Mouse (Mus musculus) liver, embryonic 14.5 days (tissue): ENCODE results near the gene Cenpi. TPM values are rescaled to one million over a fixed set of nuclear protein-coding genes. Genes with fewer than 3 reads are reported as not detected.

Source experiments
- ATAC-seq: fragments of 200-750 bp; cut with Nextera tagmentation; 2 replicates; pipeline ENCODE4 v1.8.0; 2017; ENCODE audit warnings: moderate number of reproducible peaks, mild to moderate bottlenecking, moderate library complexity; ENCODE audit not compliant: insufficient read depth
- DNase-seq, 3 experiments: peaks; one replicate each; pipeline ENCODE4 v3.0.0-alpha.2; 2012 to 2013; ENCODE audit warnings: low read depth in 3 of 3, low spot score in 3 of 3
- H3K27ac ChIP-seq: fragments of 300-500 bp; sonication (generic); 2 replicates; pipeline ENCODE4 v1.5.1; 2014; ENCODE audit warnings: moderate library complexity, mild to moderate bottlenecking, control low read depth, inconsistent platforms
- H3K27me3 ChIP-seq: fragments of 300-500 bp; sonication (generic); 2 replicates; pipeline ENCODE4 v1.6.1; 2014; ENCODE audit warnings: mild to moderate bottlenecking, low read length, moderate library complexity; ENCODE audit not compliant: control insufficient read depth, insufficient read depth
- H3K36me3 ChIP-seq: fragments of 300-500 bp; sonication (generic); replicated peaks from 2 replicates; pipeline ENCODE4 v1.6.1; 2014; ENCODE audit warnings: low read depth; ENCODE audit not compliant: control insufficient read depth, insufficient read depth
- H3K4me1 ChIP-seq, 2 experiments: fragments of 200-500 bp in 1 of 2; fragments of 300-500 bp in 1 of 2; sonication (generic) in 1 of 2; replicated peaks; 2 replicates each; pipeline ENCODE4 v1.6.1; 2012 to 2014; ENCODE audit warnings: antibody characterized with exemption in 1 of 2, inconsistent platforms in 1 of 2, low read length in 1 of 2; ENCODE audit not compliant: control insufficient read depth in 2 of 2, insufficient read depth in 2 of 2
- H3K4me2 ChIP-seq: fragments of 300-500 bp; sonication (generic); 2 replicates; pipeline ENCODE4 v1.6.1; 2014; ENCODE audit warnings: low read depth, mild to moderate bottlenecking, control low read depth, moderate library complexity
- H3K4me3 ChIP-seq, 2 experiments: fragments of 200-500 bp in 1 of 2; fragments of 300-500 bp in 1 of 2; sonication (generic) in 1 of 2; 2 replicates each; pipeline ENCODE4 v1.5.1; 2012 to 2014; ENCODE audit warnings: low read depth in 2 of 2, low read length in 2 of 2, mild to moderate bottlenecking in 2 of 2, control low read depth in 1 of 2, inconsistent platforms in 1 of 2, moderate library complexity in 1 of 2; ENCODE audit not compliant: insufficient read depth in 1 of 2
- H3K9ac ChIP-seq: fragments of 300-500 bp; sonication (generic); replicated peaks from 2 replicates; pipeline ENCODE4 v1.6.1; 2014; ENCODE audit warnings: mild to moderate bottlenecking, control low read depth, moderate library complexity
- H3K9me3 ChIP-seq: fragments of 300-500 bp; sonication (generic); 2 replicates; pipeline ENCODE4 v1.6.1; 2016; ENCODE audit warnings: low read length, mixed read lengths; ENCODE audit not compliant: control insufficient read depth
- CTCF ChIP-seq: IDR thresholded peaks from 2 replicates; pipeline ENCODE4 v1.5.1; 2016; ENCODE audit warnings: antibody characterized with exemption, low read depth, control low read depth
- EP300 ChIP-seq: IDR thresholded peaks from 2 replicates; pipeline ENCODE4 v1.6.1; 2016; ENCODE audit warnings: antibody characterized with exemption, low read depth
- WGBS: fragments of 180-500 bp; shearing (Covaris S2); extraction: QIAGEN DNeasy Blood & Tissue Kit; methylation state at CpG from one replicate; pipeline ENCODE4 v1.1.7; 2014; ENCODE audit not compliant: insufficient replicate concordance; 5-methylcytosine and 5-hydroxymethylcytosine counted together
- polyA plus RNA-seq, 2 experiments: library from polyadenylated mRNA; depleted of rRNA in 1 of 2; stranded (reverse) in 1 of 2; unstranded in 1 of 2; fragments of >200 nt; fragmentation: Nextera tagmentation in 1 of 2; extraction: Ambion mirVana in 1 of 2; gene quantifications; 2 replicates each; pipeline versions ENCODE4 v1.2.1 to v1.2.3; 2012 to 2014

The Cenpi gene
- polyA plus RNA-seq, 2 experiments: 11.1 to 30.5 TPM

GRCm38 (mm10) chrX:134350205-134350604 is 42.3 kb downstream of the Cenpi start:
- Histone ChIP-seq H3K36me3 (no peaks in the 10 kb centered on the region; the same call in 1 of the 2 replicates), H3K9me3 (no peaks in the 10 kb centered on the region), H3K4me3 (no peak overlapping the region), H3K9ac (no peak overlapping the region), H3K4me1 (no peaks in the 10 kb centered on the region), H3K4me2 (no peak overlapping the region), H3K27me3 (no peaks in the 10 kb centered on the region), H3K27ac (no peak overlapping the region)
- WGBS: 85% methylated on average over 6 of the region's 6 CpGs
- DNase-seq: no peak
- no peak for TF ChIP-seq CTCF
- TF ChIP-seq EP300: no peak
- no peak for ATAC-seq

- Histone ChIP-seq H3K27me3 (no peaks in the 10 kb centered on the region), H3K4me2 (no peak overlapping the region), H3K9me3 (no peaks in the 10 kb centered on the region), H3K4me3 (no peak overlapping the region), H3K9ac (no peak overlapping the region), H3K27ac (no peak overlapping the region), H3K4me1 (no peaks in the 10 kb centered on the region), H3K36me3 (no peaks in the 10 kb centered on the region; the same call in 1 of the 2 replicates)
- DNase-seq (no peak), ATAC-seq (no peak)
- no peak for TF ChIP-seq EP300
- no peak for TF ChIP-seq CTCF
Observed at GRCm38 (mm10) chrX:134353848-134354247, 46.0 kb downstream of the Cenpi start.

- WGBS: 73% methylated on average over 4 of the region's 4 CpGs
- no peak for DNase-seq
Observed at GRCm38 (mm10) chrX:134359336-134359735, 51.5 kb downstream of the Cenpi start.

GRCm38 (mm10) chrX:134362156-134362555 is 54.3 kb downstream of the Cenpi start:
- no peak for DNase-seq
- WGBS: 81% methylated on average over 4 of the region's 4 CpGs

More at GRCm38 (mm10) chrX:134359336-134359735, 51.5 kb downstream of the Cenpi start:
- no peak for ATAC-seq
- H3K4me2 ChIP-seq: no peak overlapping the region
- TF ChIP-seq EP300: no peak
- no peak for TF ChIP-seq CTCF
- H3K27me3 ChIP-seq: no peaks in the 10 kb centered on the region
- H3K4me1 ChIP-seq: no peaks in the 10 kb centered on the region
- no peak overlapping the region for H3K4me3 ChIP-seq
- peaks cover 2% of the 10 kb centered on the region for H3K36me3 ChIP-seq
- H3K9me3 ChIP-seq: no peaks in the 10 kb centered on the region
- no peak overlapping the region for H3K9ac ChIP-seq
- H3K27ac ChIP-seq: no peak overlapping the region

GRCm38 (mm10) chrX:134365421-134365820 is 57.5 kb downstream of the Cenpi start:
- Histone ChIP-seq H3K9ac (no peak overlapping the region), H3K36me3 (peaks cover 2% of the 10 kb centered on the region), H3K9me3 (no peaks in the 10 kb centered on the region), H3K27me3 (no peaks in the 10 kb centered on the region), H3K27ac (no peak overlapping the region), H3K4me3 (no peak overlapping the region), H3K4me1 (no peaks in the 10 kb centered on the region), H3K4me2 (no peak overlapping the region)
- WGBS: 50% methylated on average over 1 of the region's 1 CpGs
- DNase-seq (no peak), ATAC-seq (no peak)
- TF ChIP-seq EP300 (no peak), CTCF (no peak)

More at GRCm38 (mm10) chrX:134362156-134362555, 54.3 kb downstream of the Cenpi start:
- peaks cover 2% of the 10 kb centered on the region for H3K36me3 ChIP-seq
- no peak for ATAC-seq
- H3K4me1 ChIP-seq: no peaks in the 10 kb centered on the region
- TF ChIP-seq CTCF (no peak), EP300 (no peak)
- no peaks in the 10 kb centered on the region for H3K27me3 ChIP-seq
- H3K27ac ChIP-seq: no peak overlapping the region
- no peaks in the 10 kb centered on the region for H3K9me3 ChIP-seq
- H3K4me2 ChIP-seq: no peak overlapping the region
- no peak overlapping the region for H3K4me3 ChIP-seq
- H3K9ac ChIP-seq: no peak overlapping the region
